Mouse (Mus musculus): Measurements from ENCODE around the gene Cd59a. TPM values are rescaled to one million over a fixed set of nuclear protein-coding genes. Genes with fewer than 3 reads are reported as not detected.
"Not testable (repeated sequence)": the region's sequence is repeated elsewhere in the genome, so short reads cannot be mapped to it uniquely, and the experiment has no call there.

The Cd59a gene
- polyA plus RNA-seq (2014; fragmentation: Nextera tagmentation; extraction: Ambion mirVana) = 17.8 and 18.4 TPM in 2 replicates

DNA sequence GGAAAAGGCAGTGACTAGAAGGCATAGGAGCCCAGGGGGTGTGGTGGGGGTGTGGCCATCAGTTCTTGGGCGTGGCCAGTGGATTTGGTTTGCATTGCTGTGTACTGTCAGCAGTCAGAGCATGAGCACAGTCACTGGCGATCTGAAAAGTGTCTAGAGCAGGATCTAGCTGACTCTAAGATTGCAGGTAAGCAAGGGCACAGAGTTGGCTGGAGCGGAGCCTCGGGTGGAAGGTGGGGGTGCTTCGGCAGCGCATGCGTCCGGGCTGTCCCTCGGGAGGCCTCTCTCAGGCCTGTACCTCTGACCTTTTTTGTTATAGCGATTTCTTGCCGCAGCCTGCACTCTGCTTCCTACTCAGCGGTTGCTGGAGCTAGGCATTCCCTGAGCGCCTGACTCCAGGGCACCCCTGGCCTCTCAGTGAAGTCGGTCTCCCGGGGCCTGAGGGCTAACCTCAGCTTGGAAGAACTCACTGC, at the start of gene Cd59a:
Gene Cd59a, plus strand, starts transcription at position 61 of the 473 bp plus-strand sequence.
- DNase-seq (peak; percentile 92), ATAC-seq (ENCODE audit: insufficient read depth) (peak; percentile 95)
- H3K4me1 ChIP-seq (ENCODE audit: insufficient read depth) = 0 out of 2 replicates have a peak, but pooled peaks cover 6% of the 10 kb centered on the region
- peak within 1 kb of the TSS; percentile 58 for H3K9ac ChIP-seq
- H3K27ac ChIP-seq (ENCODE audit: low read depth) = peak within 1 kb of the TSS; percentile 84
- TF ChIP-seq CTCF (IDR thresholded peaks at IDR 0.05; ENCODE audit: low read depth) = no peak
- peak within 1 kb of the TSS; percentile 50 for H3K4me3 ChIP-seq (ENCODE audit: low read depth, low read length)
- no peaks in the 10 kb centered on the region for H3K36me3 ChIP-seq (ENCODE audit: insufficient read depth)
- H3K27me3 ChIP-seq (ENCODE audit: insufficient read depth, low read length) = no peaks in the 10 kb centered on the region
- H3K9me3 ChIP-seq (ENCODE audit: low read depth, low read length) = no peaks in the 10 kb centered on the region
- WGBS = 4% methylated on average over 15 of the region's 15 CpGs
- H3K4me2 ChIP-seq = peak within 1 kb of the TSS; percentile 80

GRCm38 (mm10) chr2:104058381-104058780, 37.2 kb upstream of the Cd59a start:
- TF ChIP-seq CTCF (IDR thresholded peaks at IDR 0.05; ENCODE audit: low read depth) = no peak
- no peaks in the 10 kb centered on the region for H3K4me1 ChIP-seq (ENCODE audit: insufficient read depth)
- no peaks in the 10 kb centered on the region for H3K9me3 ChIP-seq (ENCODE audit: low read depth, low read length)
- 76% methylated on average over 1 of the region's 1 CpGs for WGBS
- H3K4me3 ChIP-seq (ENCODE audit: low read depth, low read length) = no peak overlapping the region
- H3K27ac ChIP-seq (ENCODE audit: low read depth) = no peak overlapping the region
- DNase-seq (no peak), ATAC-seq (ENCODE audit: insufficient read depth) (no peak)
- H3K27me3 ChIP-seq (ENCODE audit: insufficient read depth, low read length) = no peaks in the 10 kb centered on the region
- H3K4me2 ChIP-seq = no peak overlapping the region
- H3K9ac ChIP-seq = no peak overlapping the region
- peaks cover 48% of the 10 kb centered on the region for H3K36me3 ChIP-seq (ENCODE audit: insufficient read depth)

GRCm38 (mm10) chr2:104058954-104059353, 36.6 kb upstream of the Cd59a start:
- peaks cover 43% of the 10 kb centered on the region for H3K36me3 ChIP-seq (ENCODE audit: insufficient read depth)
- TF ChIP-seq CTCF (IDR thresholded peaks at IDR 0.05; ENCODE audit: low read depth) = no peak
- DNase-seq (no peak), ATAC-seq (ENCODE audit: insufficient read depth) (no peak)
- H3K27ac ChIP-seq (ENCODE audit: low read depth) = no peak overlapping the region
- H3K27me3 ChIP-seq (ENCODE audit: insufficient read depth, low read length) = no peaks in the 10 kb centered on the region
- 87% methylated on average over 4 of the region's 4 CpGs for WGBS
- no peaks in the 10 kb centered on the region for H3K9me3 ChIP-seq (ENCODE audit: low read depth, low read length)
- H3K4me1 ChIP-seq (ENCODE audit: insufficient read depth) = no peaks in the 10 kb centered on the region
- no peak overlapping the region for H3K9ac ChIP-seq
- no peak overlapping the region for H3K4me3 ChIP-seq (ENCODE audit: low read depth, low read length)
- no peak overlapping the region for H3K4me2 ChIP-seq

DNA sequence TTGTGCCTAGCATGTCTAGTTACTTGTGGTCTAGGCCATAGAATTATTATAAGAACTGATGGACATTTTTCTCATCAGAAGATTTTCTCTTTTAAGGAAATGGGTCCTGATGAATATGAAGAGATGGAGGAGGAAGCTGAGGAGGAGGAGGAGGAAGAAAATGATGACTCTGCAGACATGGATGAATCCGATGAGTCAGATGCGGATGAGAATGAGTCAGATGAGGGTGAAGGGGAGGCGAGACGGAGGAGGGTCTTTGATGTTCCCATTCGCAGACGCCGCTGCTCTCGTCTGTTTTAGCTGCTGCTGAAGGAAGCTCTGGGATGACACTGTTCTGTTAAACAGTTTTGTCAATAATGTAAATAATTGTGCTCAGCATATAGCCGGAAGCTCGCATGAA, 35.8 kb upstream of the Cd59a start:
- Histone ChIP-seq H3K36me3 (ENCODE audit: insufficient read depth) (peaks cover 34% of the 10 kb centered on the region), H3K27ac (ENCODE audit: low read depth) (no peak overlapping the region), H3K9ac (no peak overlapping the region), H3K4me3 (ENCODE audit: low read depth, low read length) (no peak overlapping the region), H3K9me3 (ENCODE audit: low read depth, low read length) (no peaks in the 10 kb centered on the region), H3K27me3 (ENCODE audit: insufficient read depth, low read length) (no peaks in the 10 kb centered on the region), H3K4me2 (no peak overlapping the region), H3K4me1 (ENCODE audit: insufficient read depth) (no peaks in the 10 kb centered on the region)
- 44% methylated on average over 10 of the region's 10 CpGs for WGBS
- DNase-seq (peak; percentile 23), ATAC-seq (ENCODE audit: insufficient read depth) (no peak)
- TF ChIP-seq CTCF (IDR thresholded peaks at IDR 0.05; ENCODE audit: low read depth) = no peak

DNA sequence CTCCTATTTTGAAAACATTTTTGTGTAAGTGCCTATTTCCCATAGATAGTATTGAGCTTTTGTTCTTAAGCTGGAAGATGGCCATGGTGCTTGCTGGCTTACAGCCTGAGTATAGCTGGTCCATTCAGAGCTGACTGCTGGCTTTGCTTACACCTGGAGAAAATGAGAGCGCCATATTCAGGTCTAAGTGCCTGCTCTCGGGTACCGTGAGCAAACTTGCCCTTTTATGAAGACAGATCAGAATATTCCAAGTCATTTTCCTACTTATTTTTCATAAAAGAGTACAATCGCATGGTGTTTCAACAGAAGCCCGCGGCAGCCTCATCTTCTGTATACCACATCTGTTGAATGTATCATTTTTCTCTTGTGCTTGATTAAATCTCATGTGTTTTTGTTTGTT, 34.6 kb upstream of the Cd59a start:
- H3K9ac ChIP-seq = no peak overlapping the region

GRCm38 (mm10) chr2:104062665-104063064, 32.9 kb upstream of the Cd59a start:
- TF ChIP-seq CTCF (IDR thresholded peaks at IDR 0.05; ENCODE audit: low read depth) = no peak
- no peaks in the 10 kb centered on the region for H3K27me3 ChIP-seq (ENCODE audit: insufficient read depth, low read length)
- ATAC-seq (ENCODE audit: insufficient read depth) (no peak), DNase-seq (no peak)
- no peak overlapping the region for H3K9ac ChIP-seq
- H3K27ac ChIP-seq (ENCODE audit: low read depth) = no peak overlapping the region
- H3K4me3 ChIP-seq (ENCODE audit: low read depth, low read length) = no peak overlapping the region
- peaks cover 26% of the 10 kb centered on the region for H3K36me3 ChIP-seq (ENCODE audit: insufficient read depth)
- no peaks in the 10 kb centered on the region for H3K9me3 ChIP-seq (ENCODE audit: low read depth, low read length)
- H3K4me1 ChIP-seq (ENCODE audit: insufficient read depth) = no peaks in the 10 kb centered on the region
- H3K4me2 ChIP-seq = no peak overlapping the region

More for the DNA sequence above, 34.6 kb upstream of the Cd59a start:
- ATAC-seq (ENCODE audit: insufficient read depth) (no peak), DNase-seq (no peak)
- Histone ChIP-seq H3K4me1 (ENCODE audit: insufficient read depth) (no peaks in the 10 kb centered on the region), H3K4me3 (ENCODE audit: low read depth, low read length) (no peak overlapping the region), H3K36me3 (ENCODE audit: insufficient read depth) (peaks cover 26% of the 10 kb centered on the region), H3K27ac (ENCODE audit: low read depth) (no peak overlapping the region), H3K27me3 (ENCODE audit: insufficient read depth, low read length) (no peaks in the 10 kb centered on the region), H3K9me3 (ENCODE audit: low read depth, low read length) (no peaks in the 10 kb centered on the region), H3K4me2 (no peak overlapping the region)
- no peak for TF ChIP-seq CTCF (IDR thresholded peaks at IDR 0.05; ENCODE audit: low read depth)
- WGBS = 96% methylated on average over 6 of the region's 6 CpGs

GRCm38 (mm10) chr2:104064152-104064551, 31.4 kb upstream of the Cd59a start:
- ATAC-seq (ENCODE audit: insufficient read depth) (no peak), DNase-seq (no peak)
- H3K4me2 ChIP-seq = no peak overlapping the region
- WGBS = 67% methylated on average over 2 of the region's 2 CpGs
- no peak for TF ChIP-seq CTCF (IDR thresholded peaks at IDR 0.05; ENCODE audit: low read depth)
- H3K9ac ChIP-seq = no peak overlapping the region
- H3K4me1 ChIP-seq (ENCODE audit: insufficient read depth) = no peaks in the 10 kb centered on the region
- no peaks in the 10 kb centered on the region for H3K9me3 ChIP-seq (ENCODE audit: low read depth, low read length)
- peaks cover 21% of the 10 kb centered on the region for H3K36me3 ChIP-seq (ENCODE audit: insufficient read depth)
- H3K27ac ChIP-seq (ENCODE audit: low read depth) = no peak overlapping the region
- no peaks in the 10 kb centered on the region for H3K27me3 ChIP-seq (ENCODE audit: insufficient read depth, low read length)
- no peak overlapping the region for H3K4me3 ChIP-seq (ENCODE audit: low read depth, low read length)

- WGBS = 82% methylated on average over 6 of the region's 6 CpGs
- not testable (repeated sequence) for H3K9me3 ChIP-seq (ENCODE audit: low read depth, low read length); DNase-seq; H3K9ac ChIP-seq; H3K4me3 ChIP-seq (ENCODE audit: low read depth, low read length); ATAC-seq (ENCODE audit: insufficient read depth); H3K27me3 ChIP-seq (ENCODE audit: insufficient read depth, low read length); H3K4me2 ChIP-seq; H3K4me1 ChIP-seq (ENCODE audit: insufficient read depth); H3K27ac ChIP-seq (ENCODE audit: low read depth)
- peaks cover 15% of the 10 kb centered on the region; the same call in 1 of the 2 replicates for H3K36me3 ChIP-seq (ENCODE audit: insufficient read depth)
Observed at GRCm38 (mm10) chr2:104065526-104065925, 30.1 kb upstream of the Cd59a start, which contains the start of gene Gm10912. Gene Gm10912, plus strand, starts transcription at chr2:104065826.

GRCm38 (mm10) chr2:104068450-104068849, 27.2 kb upstream of the Cd59a start, which contains the start of gene Gm10799:
Gene Gm10799, minus strand, starts transcription at chr2:104068550.
- not testable (repeated sequence) for H3K4me1 ChIP-seq (ENCODE audit: insufficient read depth); H3K9ac ChIP-seq; H3K4me2 ChIP-seq; DNase-seq; ATAC-seq (ENCODE audit: insufficient read depth); H3K9me3 ChIP-seq (ENCODE audit: low read depth, low read length); H3K4me3 ChIP-seq (ENCODE audit: low read depth, low read length); H3K36me3 ChIP-seq (ENCODE audit: insufficient read depth); H3K27me3 ChIP-seq (ENCODE audit: insufficient read depth, low read length); H3K27ac ChIP-seq (ENCODE audit: low read depth)
- 58% methylated on average over 7 of the region's 7 CpGs for WGBS
